Mouse (Mus musculus) CH12.LX (cell line): ENCODE measurements around the gene Unc13a. TPM values are rescaled to one million over a fixed set of nuclear protein-coding genes. Genes with fewer than 3 reads are reported as not detected.

ENCODE experiments used
- DNase-seq: peaks from one replicate; pipeline ENCODE4 v3.0.0-alpha.2; 2013; ENCODE audit errors: extremely low read depth
- H3K27ac ChIP-seq: 2 replicates; pipeline ENCODE4 v1.5.1; 2012; ENCODE audit warnings: low read depth, mild to moderate bottlenecking, control low read depth, moderate library complexity; ENCODE audit not compliant: insufficient read depth
- H3K27me3 ChIP-seq: replicated peaks from 2 replicates; pipeline ENCODE3; 2012; ENCODE audit warnings: inconsistent platforms
- H3K36me3 ChIP-seq, 2 experiments: replicated peaks in 1 of 2; 2 replicates each; pipeline versions ENCODE3 to v1.6.1; 2012; ENCODE audit warnings: inconsistent platforms in 1 of 2, low read length in 1 of 2, mild to moderate bottlenecking in 1 of 2, mixed read lengths in 1 of 2, moderate library complexity in 1 of 2; ENCODE audit not compliant: control insufficient read depth in 1 of 2, insufficient read depth in 1 of 2
- H3K4me1 ChIP-seq, 2 experiments: 2 replicates each; pipeline ENCODE4 v1.6.1; 2012; ENCODE audit warnings: inconsistent platforms in 1 of 2, moderate library complexity in 1 of 2; ENCODE audit not compliant: insufficient read depth in 2 of 2, control insufficient read depth in 1 of 2
- H3K4me2 ChIP-seq: 2 replicates; pipeline ENCODE4 v1.6.1; 2012; ENCODE audit warnings: low read depth, mild to moderate bottlenecking, control low read depth; ENCODE audit not compliant: poor library complexity, insufficient read depth, severe bottlenecking
- H3K4me3 ChIP-seq, 3 experiments: fragments of 150-350 bp in 1 of 3; sonication (generic) in 1 of 3; replicated peaks in 1 of 3; 2 replicates each; pipeline versions ENCODE3 to v1.5.1; 2011 to 2012; ENCODE audit warnings: low read depth in 2 of 3, low read length in 2 of 3, mild to moderate bottlenecking in 2 of 3, moderate library complexity in 2 of 3, control low read depth in 1 of 3, improper control_type of control experiment in 1 of 3, inconsistent platforms in 1 of 3, mixed read lengths in 1 of 3; ENCODE audit not compliant: poor library complexity in 1 of 3
- H3K79me2 ChIP-seq: replicated peaks from 2 replicates; pipeline ENCODE4 v1.6.1; 2012; ENCODE audit warnings: mild to moderate bottlenecking, moderate library complexity; ENCODE audit not compliant: control insufficient read depth, poor library complexity, insufficient read depth, severe bottlenecking; ENCODE audit errors: extremely low read depth
- H3K9ac ChIP-seq: 2 replicates; pipeline ENCODE4 v1.6.1; 2012; ENCODE audit warnings: low read depth, mild to moderate bottlenecking, control low read depth, moderate library complexity; ENCODE audit not compliant: insufficient read depth
- H3K9me3 ChIP-seq: replicated peaks from 2 replicates; pipeline ENCODE3; 2012; ENCODE audit warnings: low read length, inconsistent platforms, mixed read lengths
- CTCF ChIP-seq, 2 experiments: IDR thresholded peaks in 1 of 2; conservative IDR thresholded peaks in 1 of 2; 2 replicates each; pipeline ENCODE4 v1.5.1; 2011 to 2012; ENCODE audit warnings: low read depth in 2 of 2, low read length in 2 of 2, improper control_type of control experiment in 1 of 2, inconsistent platforms in 1 of 2, mild to moderate bottlenecking in 1 of 2, moderate library complexity in 1 of 2
- E2F4 ChIP-seq: IDR thresholded peaks from 2 replicates; pipeline ENCODE4 v1.6.1; 2011; ENCODE audit warnings: low read depth, low read length, improper control_type of control experiment; ENCODE audit not compliant: insufficient replicate concordance
- ELF1 ChIP-seq: IDR thresholded peaks from 2 replicates; pipeline ENCODE4 v1.6.1; 2014; ENCODE audit warnings: low read depth, mild to moderate bottlenecking, inconsistent platforms, low read length, improper control_type of control experiment
- ETS1 ChIP-seq: conservative IDR thresholded peaks from 2 replicates; pipeline ENCODE4 v1.6.1; 2012; ENCODE audit warnings: low read depth, mild to moderate bottlenecking, inconsistent platforms, low read length, improper control_type of control experiment, moderate library complexity
- GABPA ChIP-seq: IDR thresholded peaks from 2 replicates; pipeline ENCODE4 v1.6.1; 2012; ENCODE audit warnings: low read depth, low read length, improper control_type of control experiment, inconsistent platforms; ENCODE audit not compliant: insufficient replicate concordance
- HCFC1 ChIP-seq: IDR thresholded peaks from 2 replicates; pipeline ENCODE4 v1.6.1; 2012; ENCODE audit warnings: low read depth, mild to moderate bottlenecking, inconsistent platforms, low read length, improper control_type of control experiment
- IRF4 ChIP-seq: IDR thresholded peaks from 2 replicates; pipeline ENCODE4 v1.6.1; 2014; ENCODE audit warnings: low read depth, mild to moderate bottlenecking, inconsistent platforms, low read length, improper control_type of control experiment
- KAT2A ChIP-seq: IDR thresholded peaks from 2 replicates; pipeline ENCODE4 v1.6.1; 2012; ENCODE audit warnings: low read length, improper control_type of control experiment, inconsistent platforms; ENCODE audit not compliant: insufficient replicate concordance
- MAX ChIP-seq: IDR thresholded peaks from 2 replicates; pipeline ENCODE4 v1.6.1; 2011; ENCODE audit warnings: low read length, improper control_type of control experiment
- MAZ ChIP-seq: IDR thresholded peaks from 2 replicates; pipeline ENCODE4 v1.6.1; 2012; ENCODE audit warnings: low read depth, mild to moderate bottlenecking, inconsistent platforms, low read length, improper control_type of control experiment, moderate library complexity
- MEF2A ChIP-seq: IDR thresholded peaks from 2 replicates; pipeline ENCODE4 v1.6.1; 2014; ENCODE audit warnings: low read depth, mild to moderate bottlenecking, inconsistent platforms, low read length, improper control_type of control experiment, borderline replicate concordance
- MXI1 ChIP-seq: IDR thresholded peaks from 2 replicates; pipeline ENCODE4 v1.6.1; 2011; ENCODE audit warnings: mild to moderate bottlenecking, low read depth, low read length, improper control_type of control experiment
- MYC ChIP-seq: IDR thresholded peaks from 2 replicates; pipeline ENCODE4 v1.6.1; 2011; ENCODE audit warnings: low read depth, mild to moderate bottlenecking, improper control_type of control experiment, low read length
- NELFE ChIP-seq: IDR thresholded peaks from 2 replicates; pipeline ENCODE4 v1.6.1; 2011; ENCODE audit warnings: low read depth, low read length, improper control_type of control experiment
- POLR2AphosphoS2 ChIP-seq: IDR thresholded peaks from 2 replicates; pipeline ENCODE4 v1.6.1; 2011; ENCODE audit warnings: low read depth, low read length, improper control_type of control experiment
- RAD21 ChIP-seq: IDR thresholded peaks from 2 replicates; pipeline ENCODE4 v1.6.1; 2011; ENCODE audit warnings: low read depth, mild to moderate bottlenecking, low read length, improper control_type of control experiment, moderate library complexity
- SIN3A ChIP-seq: IDR thresholded peaks from 2 replicates; pipeline ENCODE4 v1.6.1; 2012; ENCODE audit warnings: low read length, improper control_type of control experiment, inconsistent platforms
- SMC3 ChIP-seq: IDR thresholded peaks from 2 replicates; pipeline ENCODE4 v1.6.1; 2011; ENCODE audit warnings: low read depth, low read length, improper control_type of control experiment
- TBP ChIP-seq: conservative IDR thresholded peaks from 2 replicates; pipeline ENCODE4 v1.6.1; 2011; ENCODE audit warnings: low read depth, low read length, improper control_type of control experiment
- UBTF ChIP-seq: IDR thresholded peaks from 2 replicates; pipeline ENCODE4 v1.6.1; 2012; ENCODE audit warnings: low read depth, mild to moderate bottlenecking, inconsistent platforms, low read length, improper control_type of control experiment, moderate library complexity
- USF1 ChIP-seq: IDR thresholded peaks from 2 replicates; pipeline ENCODE4 v1.6.1; 2014; ENCODE audit warnings: low read depth, mild to moderate bottlenecking, inconsistent platforms, low read length, improper control_type of control experiment
- USF2 ChIP-seq: conservative IDR thresholded peaks from 2 replicates; pipeline ENCODE4 v1.6.1; 2011; ENCODE audit warnings: low read depth, low read length, improper control_type of control experiment
- ZC3H11A ChIP-seq: IDR thresholded peaks from 2 replicates; pipeline ENCODE4 v1.6.1; 2012; ENCODE audit warnings: low read depth, mild to moderate bottlenecking, inconsistent platforms, low read length, improper control_type of control experiment
- ZKSCAN1 ChIP-seq: IDR thresholded peaks from 2 replicates; pipeline ENCODE4 v1.6.1; 2012; ENCODE audit warnings: low read depth, inconsistent platforms, low read length, improper control_type of control experiment, borderline replicate concordance
- ZNF384 ChIP-seq: IDR thresholded peaks from 2 replicates; pipeline ENCODE4 v1.6.1; 2012; ENCODE audit warnings: low read depth, low read length, improper control_type of control experiment, inconsistent platforms
- dilution Hi-C: fragments of 300-500 bp; cut with MboI; formaldehyde crosslinking; loops from 2 replicates; pipeline ENCODE4 v1.14.3; 2020; ENCODE audit warnings: low sequenced_read_pairs; ENCODE audit not compliant: extremely low pct_unique_long_range_greater_than_20kb, extremely low pct_ligation_motif_present
- in situ Hi-C: fragments of 300-500 bp; cut with MboI; formaldehyde crosslinking; loops from 3 replicates; pipeline ENCODE4 v1.14.3; 2019; ENCODE audit warnings: low sequenced_read_pairs, low pct_ligation_motif_present, low pct_unique_long_range_greater_than_20kb, mixed read lengths
- polyA plus RNA-seq: library from polyadenylated mRNA; unstranded; fragments of >175 nt; gene quantifications from 2 replicates; pipeline ENCODE4 v1.2.1, GENCODE M21; 2012; ENCODE audit warnings: low read depth; ENCODE audit not compliant: insufficient read length
- total RNA-seq, 2 experiments: library from RNA; depleted of rRNA; stranded (reverse); fragments of 300-350 nt in 1 of 2; fragments of >200 nt in 1 of 2; gene quantifications; 2 replicates each; pipeline ENCODE4 v1.2.3; 2012 to 2014

Unc13a gene
- total and polyA plus RNA-seq, 3 experiments, result 0.68 to 2.1 (median 1.0) TPM

- TF ChIP-seq NELFE (no peak), CTCF (conservative IDR thresholded peaks at IDR 0.05 in 1 of 2, IDR thresholded peaks at IDR 0.05 in 1 of 2; ENCODE audit: low read depth in 2 of 2, low read length in 2 of 2) (no peak), POLR2AphosphoS2 (no peak), USF2 (no peak), GABPA (no peak), KAT2A (no peak), ZNF384 (peak; percentile 76), SMC3 (no peak), TBP (no peak), MXI1 (no peak), MAZ (0 out of 2 replicates have a peak, but pooled peaks have one; percentile 41)
Observed at GRCm38 (mm10) chr8:71665331-71666130, 6.0 kb downstream of the Unc13a start (continued).

- no peak overlapping the region for H3K9ac ChIP-seq
- no peak overlapping the region for H3K27ac ChIP-seq
- H3K4me1 ChIP-seq, result peaks cover 6 to 11% of the 10 kb centered on the region in 2 experiments
- H3K79me2 ChIP-seq, result no peaks in the 10 kb centered on the region
- peaks cover 6% of the 10 kb centered on the region for H3K27me3 ChIP-seq
- DNase-seq, result peak; percentile 87
- no peak overlapping the region for H3K4me3 ChIP-seq
- no peak overlapping the region for H3K4me2 ChIP-seq
- dilution Hi-C loops (no loop called here), in situ Hi-C loops (no loop called here)
- TF ChIP-seq IRF4 (peak; percentile 47; the same call in 1 of the 2 replicates), HCFC1 (no peak), MEF2A (peak; percentile 45; the same call in 1 of the 2 replicates), SMC3 (peak; percentile 95), MYC (peak; percentile 50; the same call in 1 of the 2 replicates), MAX (0 out of 2 replicates have a peak, but pooled peaks have one; percentile 5), NELFE (0 out of 2 replicates have a peak, but pooled peaks have one; percentile 39), RAD21 (peak; percentile 99), ZC3H11A (peak; percentile 75), ZKSCAN1 (peak; percentile 85), SIN3A (0 out of 2 replicates have a peak, but pooled peaks have one; percentile 47), USF2 (no peak), E2F4 (no peak), ETS1 (no peak), CTCF (conservative IDR thresholded peaks at IDR 0.05 in 1 of 2, IDR thresholded peaks at IDR 0.05 in 1 of 2; ENCODE audit: low read depth in 2 of 2, low read length in 2 of 2) (peak; percentile 66 to 96), UBTF (no peak), USF1 (no peak), ELF1 (peak; percentile 25; the same call in 1 of the 2 replicates)
- H3K36me3 ChIP-seq, result no peaks in the 10 kb centered on the region
- H3K9me3 ChIP-seq, result no peaks in the 10 kb centered on the region
Observed at GRCm38 (mm10) chr8:71660325-71661120, 11.0 kb downstream of the Unc13a start.
